Mouse (Mus musculus) yolk sac, embryonic 10.5 days (tissue): ENCODE measurements at regions not wholly inside any gene's neighbourhood (a gene's known extent, or its start where the extent isn't known, plus 50 kb on each side); places are given as distances from the start of the nearest gene placed in this dataset.

Source experiments
- DNase-seq: peaks from one replicate; pipeline ENCODE4 v3.0.0-alpha.2; 2017; ENCODE audit warnings: low spot score

DNA sequence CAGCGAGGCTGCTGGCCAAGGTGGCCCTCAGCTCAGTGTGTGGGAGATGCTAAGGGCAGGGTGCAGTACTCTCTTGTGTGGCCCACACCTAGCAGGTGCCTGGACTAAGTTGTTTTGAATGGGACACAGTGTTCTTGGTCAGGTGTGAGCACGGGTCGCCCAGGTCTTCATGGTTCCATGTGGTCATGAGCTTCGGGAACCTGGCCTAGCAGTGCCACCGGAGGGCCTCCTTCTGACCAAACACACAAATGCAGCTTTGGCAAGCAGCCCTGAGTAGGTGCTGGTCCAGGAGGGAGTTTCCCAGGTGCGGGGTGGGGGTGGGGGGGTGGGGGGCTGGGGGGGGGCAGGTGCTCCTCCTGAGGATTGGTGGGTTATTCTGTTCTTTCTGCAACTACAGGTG lies 127.6 kb downstream of the Gadd45g start:
- DNase-seq: no peak

DNA sequence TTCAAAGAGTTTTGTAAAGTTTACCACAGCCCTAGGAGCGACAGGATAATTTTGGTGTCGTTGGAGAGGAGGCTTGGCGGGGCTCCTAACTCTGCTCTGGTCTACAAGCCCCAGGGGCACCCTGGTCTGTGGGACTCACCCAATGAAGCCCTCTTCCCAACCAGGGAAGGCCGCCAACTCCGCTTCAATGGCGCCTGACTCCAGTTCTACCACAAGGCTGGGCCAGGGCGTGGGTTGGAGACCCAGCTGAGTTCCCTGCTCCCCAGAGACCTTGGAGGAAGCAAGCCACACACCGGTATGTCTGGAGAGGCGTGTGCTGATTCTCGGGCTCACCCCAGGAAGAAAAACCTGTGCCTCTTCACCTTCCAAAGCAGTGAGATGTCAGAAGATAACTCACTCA lies 128.9 kb downstream of the Gadd45g start:
- no peak for DNase-seq

DNA sequence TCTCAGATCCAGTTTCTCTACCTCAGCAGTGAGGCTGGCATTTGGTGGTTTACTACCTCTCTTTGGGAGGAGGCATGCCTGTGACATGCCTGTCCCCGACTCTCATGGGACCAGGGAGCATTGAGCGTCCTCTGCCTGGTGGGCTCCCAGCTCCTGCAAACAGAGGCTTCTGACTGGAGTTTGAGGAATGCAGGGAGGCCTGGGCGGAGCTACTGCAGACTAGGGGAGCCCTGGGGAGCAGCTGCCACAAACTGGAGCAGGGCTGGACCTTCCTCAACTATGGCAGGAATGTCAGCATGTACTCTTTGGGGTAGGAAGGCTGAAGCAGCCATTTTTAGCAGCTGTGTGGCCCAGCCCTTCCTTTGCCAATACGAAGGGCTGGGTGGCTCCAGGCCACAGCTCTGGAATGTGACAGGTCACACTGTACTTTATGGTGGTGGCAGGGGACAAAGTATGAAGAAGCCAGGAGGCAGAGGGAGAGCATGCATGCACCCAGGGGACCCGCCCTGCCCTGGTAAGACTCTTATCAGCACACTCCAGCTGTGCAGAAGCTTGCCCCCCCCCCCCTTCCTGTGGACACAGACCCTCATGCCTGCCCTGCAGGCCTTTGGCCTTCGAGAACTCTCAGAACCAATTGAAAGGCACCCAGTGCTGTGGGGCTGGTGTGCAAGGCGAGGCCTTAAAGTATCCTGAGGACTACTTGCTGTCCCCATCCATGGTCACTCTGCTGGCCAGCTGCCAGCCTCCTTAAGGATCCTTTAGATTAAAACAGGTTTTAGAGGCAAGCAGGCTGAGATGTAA lies 129.5 kb downstream of the Gadd45g start:
- DNase-seq: peak; percentile 84

DNA sequence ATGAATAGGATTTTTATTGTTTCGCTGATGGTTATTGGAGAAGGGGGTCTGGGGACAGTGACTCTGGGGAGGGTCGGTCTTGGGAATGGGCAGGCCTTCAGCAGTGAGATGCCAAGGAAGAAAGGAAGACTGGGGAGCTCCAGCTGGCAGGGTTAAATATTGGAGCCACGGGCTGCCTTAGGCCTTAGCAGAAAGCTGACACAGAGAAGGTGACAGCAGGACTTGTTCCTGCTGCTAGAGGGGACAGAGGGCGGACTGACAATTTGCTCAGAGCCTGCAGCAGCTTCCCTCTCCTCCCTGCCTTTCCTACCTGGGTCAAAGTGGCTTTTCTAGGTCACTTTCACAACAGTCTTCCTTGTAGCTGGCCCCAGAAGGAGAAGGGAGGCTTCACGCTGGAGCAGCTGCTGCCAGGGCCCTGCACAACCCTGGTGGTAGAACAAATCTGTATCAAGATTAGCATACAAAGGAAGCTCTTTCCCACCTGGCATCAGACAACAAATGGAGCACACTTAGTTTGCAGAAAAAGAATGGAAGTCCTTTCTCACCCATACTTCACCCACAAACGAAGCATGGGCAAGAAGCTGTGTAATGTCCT lies 130.2 kb downstream of the Gadd45g start:
- DNase-seq: no peak

DNA sequence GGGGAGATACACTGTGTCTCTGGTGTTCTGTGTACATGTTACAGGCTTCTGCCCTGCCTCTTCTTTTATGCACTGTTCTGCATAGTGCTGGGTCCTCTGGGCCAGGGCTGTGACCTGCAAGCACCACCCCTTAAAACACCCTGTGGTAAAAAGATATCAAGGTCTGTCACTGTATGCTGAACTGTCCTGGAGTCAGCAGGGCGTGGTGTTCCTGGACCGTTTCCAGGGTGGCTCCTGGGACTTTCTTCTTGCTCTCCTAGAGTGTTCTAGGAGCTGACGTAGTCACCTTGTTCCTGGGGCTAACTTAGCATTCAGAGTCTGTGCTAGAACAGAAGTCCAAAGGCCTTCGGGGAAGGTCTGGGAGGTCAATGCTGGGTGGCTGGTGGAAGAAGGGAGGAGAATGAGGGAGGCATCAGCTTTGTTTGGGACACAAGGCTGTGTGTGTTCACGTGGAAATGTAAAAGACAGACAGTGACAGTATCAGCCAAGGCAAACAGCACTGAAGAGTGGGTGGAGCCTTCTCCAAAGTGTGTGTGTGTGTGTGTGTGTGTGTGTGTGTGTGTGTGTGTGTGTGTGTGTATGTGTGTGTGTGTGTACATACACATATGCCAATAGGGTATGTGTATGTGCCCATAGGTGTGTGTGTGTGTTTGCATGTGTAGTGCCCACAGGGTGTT lies 133.0 kb downstream of the Gadd45g start:
- no peak for DNase-seq

DNA sequence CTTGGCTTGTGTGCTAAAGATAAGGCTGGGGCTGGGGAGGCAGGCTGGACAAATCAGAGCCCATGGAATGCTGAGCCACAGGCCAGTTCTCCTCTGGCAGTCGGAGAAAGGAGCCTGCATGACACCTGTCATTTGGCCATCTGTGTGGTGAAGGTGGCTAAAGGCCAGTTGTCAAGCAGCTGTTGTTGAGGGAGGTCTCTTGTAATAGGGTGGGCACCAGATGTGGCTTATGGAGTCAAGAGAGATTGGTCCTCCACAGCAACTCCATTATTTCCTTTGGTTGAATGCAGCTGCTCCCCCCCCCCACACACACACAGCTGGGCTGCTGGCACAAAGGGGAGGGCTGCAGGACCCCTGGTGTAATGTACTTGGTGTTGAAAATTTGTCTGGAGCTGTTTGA lies 133.9 kb downstream of the Gadd45g start:
- DNase-seq: no peak

DNA sequence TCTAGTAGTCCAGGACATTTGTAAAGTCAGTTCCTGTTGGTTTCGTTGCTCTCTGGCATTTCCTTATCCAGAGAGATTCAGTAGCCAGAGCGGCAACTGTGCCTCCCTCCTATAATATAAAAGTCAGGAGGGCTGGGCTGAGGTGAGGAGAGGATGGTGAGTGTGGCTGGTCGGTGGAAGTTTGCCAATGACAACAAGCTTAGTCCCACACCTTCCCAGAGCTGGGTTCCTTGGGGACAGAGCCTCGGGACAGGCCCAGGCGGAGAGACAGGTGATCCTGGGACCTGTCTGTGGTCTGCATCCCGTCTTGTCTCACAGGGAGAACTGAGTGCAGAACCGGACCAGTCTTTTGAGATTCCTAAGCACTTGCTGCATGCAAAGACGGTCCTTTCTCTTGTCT lies 136.5 kb downstream of the Gadd45g start:
- no peak for DNase-seq

DNA sequence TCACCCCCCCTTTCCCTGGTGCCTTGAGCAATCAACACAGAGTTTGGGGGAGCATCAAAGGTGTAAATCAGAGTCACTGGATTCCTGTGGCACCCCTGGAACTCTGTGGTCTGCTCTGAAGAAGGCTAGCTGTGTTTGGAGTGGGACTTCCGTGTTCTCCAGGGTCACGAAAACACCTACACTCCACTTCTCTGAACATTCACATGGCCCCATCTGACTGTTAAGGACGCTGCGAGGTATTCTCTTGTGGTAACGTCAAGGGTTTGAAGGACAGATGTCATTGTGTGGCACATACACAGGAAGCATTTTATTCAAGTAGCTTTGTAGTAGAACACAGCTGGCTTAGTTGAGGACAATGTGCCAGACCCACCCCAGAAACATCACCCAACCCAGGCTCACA lies 137.1 kb downstream of the Gadd45g start:
- no peak for DNase-seq

DNA sequence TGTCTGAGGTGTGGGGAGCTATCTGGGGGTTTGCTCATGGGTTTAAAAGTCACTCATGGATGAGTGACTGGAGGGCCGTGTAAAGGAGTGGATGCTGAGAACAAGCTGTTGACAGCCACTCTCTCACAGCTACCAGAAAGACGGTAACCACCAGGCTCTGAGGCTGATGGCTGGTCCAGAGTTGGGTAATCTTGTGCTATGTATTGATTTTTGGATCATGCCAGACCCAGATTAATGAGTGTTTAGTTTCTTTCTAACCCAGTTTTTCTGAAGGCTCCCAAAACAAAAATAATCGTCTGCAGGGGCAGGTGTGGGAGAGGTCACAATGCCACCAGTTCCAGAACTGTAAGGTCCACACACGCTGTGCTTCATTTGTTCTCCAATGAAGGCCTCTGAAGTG lies 144.9 kb downstream of the Gadd45g start:
- DNase-seq: no peak

DNA sequence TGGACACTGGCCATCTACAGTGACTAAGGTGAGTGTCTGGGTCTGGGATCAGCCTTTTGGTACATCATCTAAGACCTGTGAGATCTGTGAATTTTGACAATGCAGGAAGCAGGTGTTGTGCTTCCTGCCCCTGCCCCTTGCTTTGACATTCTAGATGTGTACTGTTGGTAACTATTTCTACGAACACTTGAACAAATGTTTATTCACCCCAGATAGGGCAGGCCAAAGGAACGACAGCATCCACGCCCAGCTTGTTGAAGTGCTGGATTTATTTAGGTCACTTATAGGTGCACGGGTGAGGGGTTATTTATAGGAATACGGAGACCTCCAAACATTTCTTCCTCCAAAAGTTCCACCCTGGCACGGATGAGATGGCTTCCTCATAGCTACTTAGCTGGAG lies 146.4 kb downstream of the Gadd45g start:
- DNase-seq: no peak

DNA sequence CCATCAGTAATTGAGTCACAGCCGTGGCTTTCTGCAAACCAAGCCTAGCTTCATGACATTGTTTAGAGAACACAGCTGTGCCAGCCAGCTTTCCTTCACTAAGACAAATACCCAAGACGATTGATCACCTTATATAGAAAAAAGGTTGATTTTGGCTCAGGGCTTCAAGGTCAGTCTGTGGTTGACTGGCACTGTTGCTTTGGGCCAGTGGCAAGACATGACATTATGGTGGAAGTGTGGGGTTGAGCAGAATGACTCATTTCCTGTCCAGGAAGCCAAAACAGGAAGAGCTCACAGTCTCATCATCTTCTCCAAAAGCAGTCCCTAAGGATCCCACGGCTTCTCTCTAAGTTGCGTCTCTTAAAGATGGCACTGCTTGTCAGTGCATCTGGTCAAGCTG lies 149.7 kb downstream of the Gadd45g start:
- no peak for DNase-seq

DNA sequence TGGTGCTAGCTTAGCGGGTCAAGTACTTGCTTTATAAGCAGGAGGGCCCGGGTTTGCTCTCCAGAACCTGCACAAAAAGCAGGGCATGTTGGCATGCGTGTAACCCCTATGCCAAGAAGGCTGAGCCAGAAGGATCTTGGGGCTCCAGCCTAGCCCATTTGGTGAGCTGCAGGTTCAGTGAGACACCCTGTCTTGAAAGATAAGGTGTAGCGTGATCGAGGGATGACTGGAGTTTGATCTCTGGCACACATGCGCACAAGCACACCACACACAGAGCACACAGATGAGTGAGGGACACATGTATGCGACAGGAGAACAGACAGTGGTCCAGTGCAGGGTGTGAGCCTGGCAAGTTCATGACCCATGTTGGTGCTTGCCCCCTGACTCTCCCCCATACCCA lies 152.1 kb downstream of the Gadd45g start:
- DNase-seq: no peak

DNA sequence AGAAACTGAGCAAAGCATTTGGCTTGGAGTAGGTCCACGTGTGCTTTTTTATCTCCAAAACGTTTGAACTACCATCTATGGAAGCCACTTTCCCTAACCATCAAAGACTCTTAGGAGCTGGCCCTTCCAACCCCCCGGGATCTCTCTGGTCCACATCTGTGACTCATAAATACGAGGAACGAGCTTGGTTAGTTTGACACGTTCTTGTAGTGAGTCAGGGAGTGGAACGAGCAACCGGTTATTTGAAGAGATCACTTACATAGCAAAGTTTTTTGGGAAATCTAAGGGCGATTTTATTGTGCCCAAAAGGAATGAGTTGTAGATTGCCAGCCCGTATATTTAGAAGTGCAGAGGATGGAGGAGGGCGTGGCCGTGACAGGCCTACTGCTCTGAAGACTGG lies 155.3 kb downstream of the Gadd45g start:
- DNase-seq: no peak

DNA sequence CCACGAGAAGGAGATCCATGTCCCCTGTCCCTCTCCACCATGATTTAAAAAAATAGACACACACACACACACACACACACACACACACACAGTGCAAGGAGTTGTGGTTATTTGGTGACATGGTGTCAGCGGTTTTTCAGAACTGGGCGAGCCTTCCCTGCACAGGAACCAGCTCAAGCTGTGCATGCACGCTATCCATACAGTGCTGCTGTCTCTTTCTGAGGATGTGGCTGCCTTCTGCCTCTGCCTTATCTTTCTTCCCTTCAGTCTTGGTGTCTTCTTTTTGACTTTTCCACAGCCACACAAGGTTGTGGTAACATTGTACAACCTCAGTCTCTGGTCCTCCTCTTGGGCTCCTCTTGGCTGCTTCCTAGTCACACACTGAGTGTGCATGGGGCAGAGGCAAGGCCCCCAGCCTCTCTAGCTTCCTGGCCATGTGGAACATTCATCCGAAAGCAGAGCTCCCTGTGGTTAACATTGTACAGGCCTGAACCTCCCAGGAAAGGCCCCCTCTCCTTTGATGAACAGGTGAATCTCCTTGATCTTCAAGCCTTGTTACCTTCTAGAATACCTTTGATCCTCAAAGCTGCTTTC lies 157.6 kb downstream of the Gadd45g start:
- no peak for DNase-seq

DNA sequence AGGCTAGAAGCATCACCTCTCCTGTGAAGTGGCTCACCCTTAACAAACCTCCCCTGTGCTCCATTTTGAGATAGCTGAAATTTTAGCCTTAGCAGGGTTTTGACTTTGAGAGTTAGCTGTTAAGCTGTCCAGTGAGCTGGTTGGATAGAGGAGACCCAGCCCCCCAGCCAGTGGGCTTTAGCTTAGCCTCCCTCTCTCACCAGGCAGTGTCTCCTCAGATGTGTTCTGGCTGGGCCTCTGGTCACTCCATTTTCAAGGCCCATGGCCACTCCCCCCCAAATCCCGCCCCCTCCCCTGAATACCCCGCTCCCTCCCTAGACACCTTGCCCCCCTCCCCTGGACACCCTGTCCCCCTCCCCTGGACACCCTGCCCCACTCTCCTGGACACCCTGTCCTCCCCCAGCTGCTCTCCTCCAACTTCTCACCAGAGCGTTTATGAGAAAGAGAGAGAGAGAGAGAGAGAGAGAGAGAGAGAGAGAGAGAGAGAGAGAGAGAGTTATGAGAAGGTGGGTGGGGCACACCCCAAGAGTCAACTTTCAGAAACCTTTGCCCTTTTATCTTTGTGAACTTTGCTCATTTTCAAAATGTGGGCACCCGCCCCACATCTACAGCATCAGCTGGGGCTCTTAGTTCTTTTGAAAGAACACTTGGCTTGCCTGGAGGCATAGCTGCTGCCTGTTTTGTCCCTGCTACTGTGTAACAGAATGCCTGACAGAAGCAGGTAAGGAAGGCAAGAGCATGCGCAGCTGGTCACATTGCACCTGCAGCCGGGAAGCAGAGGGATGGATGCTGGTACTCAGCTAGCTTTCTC lies 161.3 kb downstream of the Gadd45g start:
- DNase-seq: no peak

DNA sequence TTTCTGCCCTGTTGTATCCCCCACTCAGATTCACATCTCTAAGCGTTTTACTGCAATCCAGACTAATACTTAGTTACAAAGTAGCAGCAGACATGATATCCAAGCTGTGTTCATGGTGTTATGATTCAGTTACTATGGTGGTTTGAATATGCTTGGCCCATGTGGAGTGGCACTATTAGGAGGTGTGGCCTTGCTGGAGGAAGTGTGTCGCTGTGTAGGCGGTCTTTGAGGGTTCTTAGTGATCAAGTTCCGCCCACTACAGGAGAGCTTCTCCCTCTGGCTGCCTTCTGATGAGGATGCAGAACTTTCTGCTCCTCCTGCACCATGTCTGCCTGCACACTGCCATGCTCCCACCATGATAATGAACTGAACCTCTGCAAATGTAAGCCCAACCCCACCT lies 162.8 kb downstream of the Gadd45g start:
- DNase-seq: no peak

DNA sequence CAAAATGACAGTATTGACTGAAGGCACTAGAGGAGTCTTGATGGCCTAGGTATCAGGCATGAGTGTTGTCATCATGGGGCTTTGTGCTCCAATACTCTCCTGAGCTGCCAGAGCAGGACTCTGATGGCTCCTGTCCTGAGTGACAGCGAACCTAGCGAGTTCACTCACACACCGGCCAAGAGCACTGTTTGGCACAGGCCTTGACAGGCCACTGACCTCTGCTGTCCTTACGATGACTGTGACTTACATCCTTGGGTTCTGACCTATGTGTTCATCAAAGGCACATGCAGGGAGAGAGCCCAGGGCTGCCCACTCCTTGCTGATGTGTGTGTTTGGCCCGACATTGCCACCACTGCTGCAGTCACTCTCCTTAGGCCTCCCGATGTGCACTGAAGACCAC lies 163.3 kb downstream of the Gadd45g start:
- DNase-seq: no peak

DNA sequence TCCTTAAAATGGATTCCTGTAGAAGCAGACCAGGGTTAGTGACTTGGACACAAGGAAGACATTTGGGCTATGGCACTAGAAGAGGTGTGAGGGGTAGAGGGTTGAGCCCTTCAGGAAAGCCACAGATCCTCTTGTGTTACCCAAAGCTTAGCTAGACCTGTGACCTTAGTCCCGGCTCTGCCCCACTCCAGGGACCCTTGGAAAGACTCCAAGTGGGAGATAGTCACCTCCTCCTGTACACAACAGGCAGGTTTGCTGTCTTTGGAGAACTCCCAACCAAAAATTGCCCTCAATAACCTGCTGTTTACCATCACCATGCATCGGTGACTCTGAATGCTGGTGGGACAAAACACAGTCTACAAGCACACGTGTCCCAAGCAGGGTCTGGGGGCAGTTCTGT lies 164.5 kb downstream of the Gadd45g start:
- no peak for DNase-seq

DNA sequence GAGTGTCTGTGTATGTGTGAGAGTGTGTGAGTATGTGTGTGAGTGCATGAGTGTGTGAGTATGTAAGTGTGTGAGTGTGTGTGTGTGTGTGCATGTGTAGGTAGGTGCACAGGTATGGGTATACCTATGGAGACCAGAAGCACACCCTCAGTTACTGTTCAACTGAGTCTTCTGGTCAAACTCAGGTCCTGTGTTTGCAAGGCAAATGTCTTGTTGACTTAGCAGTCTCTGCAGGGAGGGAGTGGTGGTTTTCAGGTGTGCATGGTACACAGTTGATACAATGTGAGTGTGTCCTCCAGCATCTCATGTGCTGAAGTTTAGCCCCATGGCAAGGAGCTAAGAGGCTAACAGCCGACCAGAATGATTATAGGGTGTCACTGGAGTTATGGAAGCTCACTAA lies 166.7 kb downstream of the Gadd45g start:
- DNase-seq: peak; percentile 46

DNA sequence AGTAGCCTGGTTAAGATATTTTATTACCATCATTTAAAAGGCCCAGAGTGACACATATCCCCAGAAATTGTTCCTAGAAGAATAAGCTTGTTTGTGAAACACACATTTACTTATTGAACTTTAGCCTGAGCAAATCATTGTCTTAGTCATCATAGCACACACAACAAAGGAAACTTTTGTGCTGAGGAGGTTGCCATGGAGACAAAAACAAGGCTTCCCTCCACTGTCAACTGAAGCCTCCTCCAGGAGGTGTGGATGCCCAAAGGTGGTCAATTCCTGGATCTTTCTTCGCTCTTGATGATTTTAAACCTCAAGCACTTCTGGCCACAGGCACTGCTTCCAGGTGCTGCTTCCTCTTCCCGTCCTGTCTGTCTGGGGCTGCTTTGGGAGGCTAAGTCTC lies 167.3 kb downstream of the Gadd45g start:
- DNase-seq: no peak

DNA sequence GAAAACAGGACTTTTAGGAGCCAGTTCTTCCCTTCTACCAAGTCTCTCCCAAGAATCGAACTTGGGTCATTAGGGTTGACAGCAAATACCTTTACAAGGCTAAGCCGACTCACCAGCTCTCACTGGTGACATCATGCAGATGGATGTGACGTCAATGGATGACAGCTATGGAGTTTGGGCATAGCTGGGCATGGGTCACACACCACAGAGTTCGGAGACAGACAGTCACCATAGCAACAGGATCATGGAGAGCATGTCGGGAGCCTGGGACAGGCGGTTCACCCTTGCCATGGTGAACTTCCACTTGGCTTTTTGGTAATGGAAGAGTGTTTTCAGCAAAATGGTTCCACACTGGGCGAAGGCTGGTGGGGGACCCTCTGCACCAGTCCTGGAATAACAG lies 168.1 kb downstream of the Gadd45g start:
- DNase-seq: no peak

DNA sequence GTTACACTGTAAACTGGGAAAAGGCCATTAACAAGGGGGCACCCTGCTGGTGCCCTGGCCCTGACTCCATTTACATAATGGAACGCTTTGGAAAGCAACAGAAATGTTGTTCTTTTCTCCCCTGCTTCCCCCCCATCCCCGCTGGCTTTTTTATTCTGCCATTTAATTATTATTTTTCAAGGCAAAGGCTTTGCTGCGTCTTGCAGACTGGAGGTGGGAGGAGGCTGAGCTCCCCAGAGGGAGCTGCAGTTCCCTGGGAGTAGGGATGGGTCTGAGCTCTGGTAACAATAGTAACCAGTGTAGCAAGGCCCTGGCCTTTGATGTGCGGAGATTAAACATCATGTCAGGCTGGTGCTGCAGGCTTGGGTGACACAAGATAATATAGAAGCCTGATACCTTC lies 168.6 kb downstream of the Gadd45g start:
- DNase-seq: no peak
